Mouse (Mus musculus): Measurements from ENCODE around the gene C2. TPM values are rescaled to one million over a fixed set of nuclear protein-coding genes. Genes with fewer than 3 reads are reported as not detected.
A peak's percentile ranks its signal among the peaks of the same experiment; 100 is the strongest.

The C2 gene
- total and polyA plus RNA-seq, 3 experiments = 2.3 to 25.9 (median 2.5) TPM

DNA sequence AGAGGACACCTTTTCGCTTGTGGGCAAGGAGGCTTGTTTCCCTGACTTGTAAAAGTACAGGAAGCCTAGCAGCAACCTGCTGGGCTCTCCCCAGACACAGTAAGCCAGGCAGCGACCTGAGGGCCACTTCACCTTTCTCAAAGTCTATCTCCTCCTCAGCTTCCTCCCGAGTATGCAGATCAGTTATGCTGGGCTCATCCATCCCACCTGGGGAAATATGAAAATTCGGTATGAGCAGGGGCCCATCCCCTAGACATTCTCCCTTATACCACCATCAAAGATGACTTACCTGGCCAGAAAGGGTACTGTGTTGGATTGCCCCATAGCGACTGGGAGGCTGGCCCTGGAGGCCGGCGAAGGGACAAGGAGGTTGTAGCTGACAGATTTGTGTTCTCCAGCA is 50.5 kb downstream of the C2 start:
- Histone ChIP-seq H3K27me3 (ENCODE audit: insufficient read depth, low read length) (no peaks in the 10 kb centered on the region), H3K4me1 (ENCODE audit: insufficient read depth, low read depth, low read length) (peaks cover 47% of the 10 kb centered on the region), H3K36me3 (replicated peaks) (peaks cover 80% of the 10 kb centered on the region), H3K9me3 (replicated peaks) (no peaks in the 10 kb centered on the region), H3K4me3 (ENCODE audit: low read depth, low read length) (no peak overlapping the region)
- DNase-seq (ENCODE audit: low spot score) (no peak), ATAC-seq (ENCODE audit: extremely low read depth, insufficient number of reproducible peaks, low FRiP score, poor library complexity, severe bottlenecking) (no peak)
- TF ChIP-seq GATA2 (IDR thresholded peaks at IDR 0.05; ENCODE audit: borderline replicate concordance, low read depth, low read length) (no peak), POLR2AphosphoS5 (IDR thresholded peaks at IDR 0.05; ENCODE audit: insufficient replicate concordance, low read depth, low read length) (no peak), TAL1 (conservative IDR thresholded peaks at IDR 0.05; ENCODE audit: low read depth, low read length) (no peak), CTCF (IDR thresholded peaks at IDR 0.05; ENCODE audit: low read depth, low read length) (no peak), GATA1 (IDR thresholded peaks at IDR 0.05; ENCODE audit: borderline replicate concordance, low read length) (no peak)

- DNase-seq (ENCODE audit: low spot score) = no peak
- Histone ChIP-seq H3K9me3 (replicated peaks) (no peaks in the 10 kb centered on the region), H3K4me1 (ENCODE audit: insufficient read depth, low read depth, low read length) (peaks cover 44% of the 10 kb centered on the region), H3K36me3 (replicated peaks) (peaks cover 80% of the 10 kb centered on the region), H3K27me3 (ENCODE audit: insufficient read depth, low read length) (no peaks in the 10 kb centered on the region), H3K4me3 (ENCODE audit: low read depth, low read length) (no peak overlapping the region)
- no peak for TF ChIP-seq CTCF (IDR thresholded peaks at IDR 0.05; ENCODE audit: low read depth, low read length)
- TF ChIP-seq GATA2 (IDR thresholded peaks at IDR 0.05; ENCODE audit: borderline replicate concordance, low read depth, low read length) = no peak
- no peak for TF ChIP-seq POLR2AphosphoS5 (IDR thresholded peaks at IDR 0.05; ENCODE audit: insufficient replicate concordance, low read depth, low read length)
- no peak for TF ChIP-seq GATA1 (IDR thresholded peaks at IDR 0.05; ENCODE audit: borderline replicate concordance, low read length)
- no peak for TF ChIP-seq TAL1 (conservative IDR thresholded peaks at IDR 0.05; ENCODE audit: low read depth, low read length)
- no peak for ATAC-seq (ENCODE audit: extremely low read depth, insufficient number of reproducible peaks, low FRiP score, poor library complexity, severe bottlenecking)
Observed at GRCm38 (mm10) chr17:34847192-34847591, 50.9 kb downstream of the C2 start.

DNA sequence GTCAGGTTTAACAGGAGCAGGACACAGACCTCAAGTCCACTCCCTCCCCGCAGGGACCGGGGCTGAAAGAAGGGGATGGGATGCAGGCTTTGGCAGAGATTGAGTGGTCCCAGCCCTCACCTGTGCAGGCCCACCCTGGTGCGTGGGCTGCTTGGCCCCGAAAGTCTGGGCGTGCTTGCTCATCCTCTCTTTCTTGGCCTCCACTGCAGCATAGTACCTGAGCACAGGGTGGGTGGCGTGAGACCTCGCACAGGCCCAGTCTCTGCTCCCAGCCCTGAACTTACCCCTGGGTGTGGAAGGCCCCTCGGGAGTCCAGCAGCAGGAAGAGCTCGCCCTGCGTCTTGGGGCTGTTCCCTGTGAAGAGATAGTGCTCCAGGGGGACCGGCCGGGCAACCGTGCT is 53.2 kb downstream of the C2 start:
- Histone ChIP-seq H3K4me1 (ENCODE audit: insufficient read depth, low read depth, low read length) (peaks cover 48% of the 10 kb centered on the region), H3K9me3 (replicated peaks) (no peaks in the 10 kb centered on the region), H3K36me3 (replicated peaks) (peaks cover 91% of the 10 kb centered on the region), H3K27me3 (ENCODE audit: insufficient read depth, low read length) (no peaks in the 10 kb centered on the region), H3K4me3 (ENCODE audit: low read depth, low read length) (no peak overlapping the region)
- ATAC-seq (ENCODE audit: extremely low read depth, insufficient number of reproducible peaks, low FRiP score, poor library complexity, severe bottlenecking) (no peak), DNase-seq (ENCODE audit: low spot score) (no peak)
- TF ChIP-seq GATA1 (IDR thresholded peaks at IDR 0.05; ENCODE audit: borderline replicate concordance, low read length) (no peak), POLR2AphosphoS5 (IDR thresholded peaks at IDR 0.05; ENCODE audit: insufficient replicate concordance, low read depth, low read length) (no peak), TAL1 (conservative IDR thresholded peaks at IDR 0.05; ENCODE audit: low read depth, low read length) (no peak), CTCF (IDR thresholded peaks at IDR 0.05; ENCODE audit: low read depth, low read length) (no peak), GATA2 (IDR thresholded peaks at IDR 0.05; ENCODE audit: borderline replicate concordance, low read depth, low read length) (no peak)

- no peak overlapping the region for H3K4me3 ChIP-seq (ENCODE audit: low read depth, low read length)
- no peaks in the 10 kb centered on the region for H3K27me3 ChIP-seq (ENCODE audit: insufficient read depth, low read length)
- DNase-seq (ENCODE audit: low spot score) = no peak
- peaks cover 84% of the 10 kb centered on the region for H3K36me3 ChIP-seq (replicated peaks)
- ATAC-seq (ENCODE audit: extremely low read depth, insufficient number of reproducible peaks, low FRiP score, poor library complexity, severe bottlenecking) = no peak
- no peaks in the 10 kb centered on the region for H3K9me3 ChIP-seq (replicated peaks)
- H3K4me1 ChIP-seq (ENCODE audit: insufficient read depth, low read depth, low read length) = peaks cover 56% of the 10 kb centered on the region
- no peak for TF ChIP-seq GATA1 (IDR thresholded peaks at IDR 0.05; ENCODE audit: borderline replicate concordance, low read length)
- TF ChIP-seq CTCF (IDR thresholded peaks at IDR 0.05; ENCODE audit: low read depth, low read length) = no peak
- no peak for TF ChIP-seq GATA2 (IDR thresholded peaks at IDR 0.05; ENCODE audit: borderline replicate concordance, low read depth, low read length)
- no peak for TF ChIP-seq TAL1 (conservative IDR thresholded peaks at IDR 0.05; ENCODE audit: low read depth, low read length)
- TF ChIP-seq POLR2AphosphoS5 (IDR thresholded peaks at IDR 0.05; ENCODE audit: insufficient replicate concordance, low read depth, low read length) = no peak
Observed at GRCm38 (mm10) chr17:34840736-34841307, 57.2 kb downstream of the C2 start.

- TF ChIP-seq GATA2 (IDR thresholded peaks at IDR 0.05; ENCODE audit: borderline replicate concordance, low read depth, low read length) (no peak), CTCF (IDR thresholded peaks at IDR 0.05; ENCODE audit: low read depth, low read length) (no peak), TAL1 (conservative IDR thresholded peaks at IDR 0.05; ENCODE audit: low read depth, low read length) (no peak), GATA1 (IDR thresholded peaks at IDR 0.05; ENCODE audit: borderline replicate concordance, low read length) (no peak), POLR2AphosphoS5 (IDR thresholded peaks at IDR 0.05; ENCODE audit: insufficient replicate concordance, low read depth, low read length) (no peak)
- H3K27me3 ChIP-seq (ENCODE audit: insufficient read depth, low read length) = no peaks in the 10 kb centered on the region
- H3K4me1 ChIP-seq (ENCODE audit: insufficient read depth, low read depth, low read length) = peaks cover 64% of the 10 kb centered on the region
- peak overlapping the region; percentile 43; the same call in 1 of the 2 replicates for H3K4me3 ChIP-seq (ENCODE audit: low read depth, low read length)
- DNase-seq (ENCODE audit: low spot score) (no peak), ATAC-seq (ENCODE audit: extremely low read depth, insufficient number of reproducible peaks, low FRiP score, poor library complexity, severe bottlenecking) (no peak)
- peaks cover 83% of the 10 kb centered on the region for H3K36me3 ChIP-seq (replicated peaks)
- H3K9me3 ChIP-seq (replicated peaks) = no peaks in the 10 kb centered on the region
Observed at GRCm38 (mm10) chr17:34838785-34839184, 59.3 kb downstream of the C2 start.

GRCm38 (mm10) chr17:34837464-34838324 is 60.4 kb downstream of the C2 start:
- Histone ChIP-seq H3K36me3 (replicated peaks) (peaks cover 83% of the 10 kb centered on the region), H3K9me3 (replicated peaks) (no peaks in the 10 kb centered on the region), H3K4me3 (ENCODE audit: low read depth, low read length) (peak overlapping the region; percentile 97), H3K4me1 (ENCODE audit: insufficient read depth, low read depth, low read length) (peaks cover 64% of the 10 kb centered on the region), H3K27me3 (ENCODE audit: insufficient read depth, low read length) (no peaks in the 10 kb centered on the region)
- DNase-seq (ENCODE audit: low spot score) (no peak), ATAC-seq (ENCODE audit: extremely low read depth, insufficient number of reproducible peaks, low FRiP score, poor library complexity, severe bottlenecking) (no peak)
- TF ChIP-seq CTCF (IDR thresholded peaks at IDR 0.05; ENCODE audit: low read depth, low read length) (no peak), GATA1 (IDR thresholded peaks at IDR 0.05; ENCODE audit: borderline replicate concordance, low read length) (no peak), GATA2 (IDR thresholded peaks at IDR 0.05; ENCODE audit: borderline replicate concordance, low read depth, low read length) (no peak), TAL1 (conservative IDR thresholded peaks at IDR 0.05; ENCODE audit: low read depth, low read length) (no peak), POLR2AphosphoS5 (IDR thresholded peaks at IDR 0.05; ENCODE audit: insufficient replicate concordance, low read depth, low read length) (no peak)

Data from G1E (cell line).